Mouse (Mus musculus): ENCODE results near the gene Cdk6. TPM values are rescaled to one million over a fixed set of nuclear protein-coding genes. Genes with fewer than 3 reads are reported as not detected.

Gene Cdk6
- total and polyA plus RNA-seq, 3 experiments = 79.0 to 318 (median 197) TPM

DNA sequence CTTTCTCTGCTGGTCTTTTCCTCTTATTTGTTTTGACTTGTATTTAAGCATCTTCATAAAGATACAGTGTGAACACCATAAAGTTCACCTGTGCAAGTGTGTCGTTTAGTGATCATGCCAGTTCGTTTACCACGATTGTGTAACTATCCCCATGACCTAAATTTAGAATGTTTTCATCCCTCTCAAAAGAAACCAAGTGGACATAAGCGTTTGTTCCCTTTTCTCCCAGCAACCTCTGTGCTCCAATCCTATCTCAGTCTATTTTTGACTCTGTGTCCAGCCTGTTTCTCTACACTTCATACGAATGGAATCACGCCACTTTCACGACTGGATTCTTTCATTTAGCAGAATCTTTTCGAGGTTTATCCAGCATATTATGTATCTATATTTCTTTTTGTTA is 40.5 kb downstream of the Cdk6 start:
- TF ChIP-seq GABPA (IDR thresholded peaks at IDR 0.05; ENCODE audit: low read depth, low read length) = no peak
- TF ChIP-seq MYC (IDR thresholded peaks at IDR 0.05; ENCODE audit: low read depth, low read length) = no peak
- no peak for TF ChIP-seq KAT2A (conservative IDR thresholded peaks at IDR 0.05; ENCODE audit: low read depth, low read length)
- no peak for TF ChIP-seq POLR2A (IDR thresholded peaks at IDR 0.05; ENCODE audit: control insufficient read depth in 1 of 2, insufficient read depth in 1 of 2, low read depth in 1 of 2, low read length in 2 of 2, poor library complexity in 1 of 2)
- TF ChIP-seq SIN3A (IDR thresholded peaks at IDR 0.05; ENCODE audit: low read length) = no peak
- no peak for TF ChIP-seq TCF12 (IDR thresholded peaks at IDR 0.05; ENCODE audit: low read depth, low read length)
- Histone ChIP-seq H3K79me2 (ENCODE audit: control insufficient read depth, insufficient read depth, low read length, poor library complexity) (peaks cover 80% of the 10 kb centered on the region), H3K27me3 (ENCODE audit: control insufficient read depth in 1 of 2, insufficient read depth in 2 of 2, low read length in 2 of 2) (no peaks in the 10 kb centered on the region), H3K9me3 (replicated peaks; ENCODE audit: insufficient read depth, low read length) (no peaks in the 10 kb centered on the region), H3K36me3 (ENCODE audit: control insufficient read depth in 1 of 2, insufficient read depth in 2 of 2, low read length in 2 of 2) (peaks cover 15 to 36% of the 10 kb centered on the region in 2 experiments), H3K4me3 (ENCODE audit: control insufficient read depth in 1 of 2, insufficient read depth in 1 of 2, low read depth in 2 of 2, low read length in 2 of 2) (no peak overlapping the region), H3K27ac (ENCODE audit: control insufficient read depth, low read depth, low read length) (no peak overlapping the region), H3K4me1 (ENCODE audit: control insufficient read depth in 1 of 2, insufficient read depth in 2 of 2, low read length in 2 of 2) (peaks cover 0 to 2% of the 10 kb centered on the region in 2 experiments; a peak in 2 of 4 replicates), H3K9ac (ENCODE audit: control insufficient read depth, low read depth, low read length, poor library complexity, severe bottlenecking) (no peak overlapping the region)
- DNase-seq (ENCODE audit: low read depth, low spot score) = no peak

DNA sequence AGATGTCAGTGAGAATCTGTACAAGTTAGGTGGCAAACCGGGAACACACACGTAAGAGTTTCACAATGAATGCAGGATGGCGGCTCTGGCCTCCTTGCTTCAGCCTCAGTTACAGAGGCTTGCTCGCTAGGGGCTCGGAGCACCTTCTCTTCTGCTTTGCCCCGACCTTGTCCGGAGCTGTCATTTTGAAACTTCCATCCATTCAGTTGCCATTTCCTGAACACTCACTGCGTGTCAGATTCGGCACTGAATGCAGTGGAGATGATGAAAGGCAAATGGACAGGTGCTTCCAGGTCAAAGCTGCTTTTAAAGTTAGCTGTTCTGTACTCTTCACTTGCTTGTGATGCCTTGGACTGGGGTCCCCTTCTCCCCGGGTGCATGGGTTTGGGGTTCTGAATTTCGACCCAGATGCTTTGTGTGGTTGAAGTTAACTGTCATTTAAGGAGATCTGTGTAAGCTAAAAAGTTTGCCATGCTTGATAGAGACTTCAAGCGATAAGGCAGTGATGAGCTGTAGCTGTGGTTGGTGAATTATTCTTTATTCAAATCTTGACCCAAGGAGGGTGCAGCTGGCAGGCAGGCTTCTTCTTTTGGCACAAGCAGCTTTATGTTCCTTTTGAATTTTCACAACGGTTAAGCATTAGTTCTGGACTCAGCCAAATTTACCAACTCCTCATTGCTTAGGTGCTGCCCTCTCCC is 41.2 kb downstream of the Cdk6 start:
- Histone ChIP-seq H3K36me3 (ENCODE audit: control insufficient read depth in 1 of 2, insufficient read depth in 2 of 2, low read length in 2 of 2) (peaks cover 12 to 43% of the 10 kb centered on the region in 2 experiments), H3K27ac (ENCODE audit: control insufficient read depth, low read depth, low read length) (no peak overlapping the region), H3K9me3 (replicated peaks; ENCODE audit: insufficient read depth, low read length) (no peaks in the 10 kb centered on the region), H3K27me3 (ENCODE audit: control insufficient read depth in 1 of 2, insufficient read depth in 2 of 2, low read length in 2 of 2) (no peaks in the 10 kb centered on the region), H3K9ac (ENCODE audit: control insufficient read depth, low read depth, low read length, poor library complexity, severe bottlenecking) (no peak overlapping the region), H3K79me2 (ENCODE audit: control insufficient read depth, insufficient read depth, low read length, poor library complexity) (peaks cover 79% of the 10 kb centered on the region), H3K4me3 (ENCODE audit: control insufficient read depth in 1 of 2, insufficient read depth in 1 of 2, low read depth in 2 of 2, low read length in 2 of 2) (no peak overlapping the region), H3K4me1 (ENCODE audit: control insufficient read depth in 1 of 2, insufficient read depth in 2 of 2, low read length in 2 of 2) (peaks cover 0 to 2% of the 10 kb centered on the region in 2 experiments; a peak in 2 of 4 replicates)
- TF ChIP-seq BHLHE40 (IDR thresholded peaks at IDR 0.05; ENCODE audit: borderline replicate concordance, low read depth, low read length) (no peak), TBP (IDR thresholded peaks at IDR 0.05; ENCODE audit: low read depth, low read length) (no peak), POLR2AphosphoS5 (IDR thresholded peaks at IDR 0.05; ENCODE audit: borderline replicate concordance, low read depth, low read length) (no peak), POLR2AphosphoS2 (IDR thresholded peaks at IDR 0.05; ENCODE audit: low read length) (no peak), KAT2A (conservative IDR thresholded peaks at IDR 0.05; ENCODE audit: low read depth, low read length) (no peak), GATA1 (IDR thresholded peaks at IDR 0.05; ENCODE audit: low read depth, low read length) (no peak), MXI1 (IDR thresholded peaks at IDR 0.05; ENCODE audit: low read depth, low read length) (no peak), ZKSCAN1 (IDR thresholded peaks at IDR 0.05; ENCODE audit: low read depth, low read length) (no peak), NRF1 (IDR thresholded peaks at IDR 0.05; ENCODE audit: insufficient read depth, low read depth, low read length, poor library complexity, severe bottlenecking) (no peak), USF2 (IDR thresholded peaks at IDR 0.05; ENCODE audit: borderline replicate concordance in 1 of 2, insufficient read depth in 1 of 2, low read depth in 1 of 2, low read length in 2 of 2) (no peak), CHD2 (IDR thresholded peaks at IDR 0.05; ENCODE audit: low read length) (no peak), CTCF (IDR thresholded peaks at IDR 0.05 in 2 of 3, conservative IDR thresholded peaks at IDR 0.05 in 1 of 3; ENCODE audit: control insufficient read depth in 1 of 3, insufficient read depth in 1 of 3, low read depth in 2 of 3, low read length in 3 of 3, poor library complexity in 1 of 3, severe bottlenecking in 1 of 3) (no peak), GABPA (IDR thresholded peaks at IDR 0.05; ENCODE audit: low read depth, low read length) (no peak), ZMIZ1 (IDR thresholded peaks at IDR 0.05; ENCODE audit: low read depth, low read length) (no peak), MAFK (IDR thresholded peaks at IDR 0.05; ENCODE audit: borderline replicate concordance, low read depth, low read length) (no peak), E2F4 (IDR thresholded peaks at IDR 0.05; ENCODE audit: borderline replicate concordance, low read depth, low read length) (no peak), RAD21 (IDR thresholded peaks at IDR 0.05; ENCODE audit: low read depth, low read length) (no peak), TCF12 (IDR thresholded peaks at IDR 0.05; ENCODE audit: low read depth, low read length) (no peak)
- no peak for DNase-seq (ENCODE audit: low read depth, low spot score)
